Mouse (Mus musculus) forebrain, embryonic 15.5 days (tissue): Measurements from ENCODE around the gene Vps72. TPM values are rescaled to one million over a fixed set of nuclear protein-coding genes. Genes with fewer than 3 reads are reported as not detected.
A peak's percentile ranks its signal among the peaks of the same experiment; 100 is the strongest.
"Not testable (repeated sequence)": the region's sequence is repeated elsewhere in the genome, so short reads cannot be mapped to it uniquely, and the experiment has no call there.

Source experiments
- ATAC-seq: fragments of 200-750 bp; cut with Nextera tagmentation; replicated peaks from 2 replicates; pipeline ENCODE4 v1.8.0; 2017; ENCODE audit warnings: mild to moderate bottlenecking, moderate TSS enrichment, moderate library complexity
- H3K27ac ChIP-seq: fragments of 300-500 bp; sonication (generic); replicated peaks from 2 replicates; pipeline ENCODE4 v1.5.1; 2015; ENCODE audit warnings: mild to moderate bottlenecking, inconsistent platforms
- H3K27me3 ChIP-seq: fragments of 300-500 bp; sonication (generic); 2 replicates; pipeline ENCODE4 v1.6.1; 2015; ENCODE audit warnings: inconsistent platforms
- H3K36me3 ChIP-seq: fragments of 300-500 bp; sonication (generic); 2 replicates; pipeline ENCODE4 v1.6.1; 2015; ENCODE audit warnings: mild to moderate bottlenecking, inconsistent platforms
- H3K4me1 ChIP-seq: fragments of 300-500 bp; sonication (generic); 2 replicates; pipeline ENCODE4 v1.6.1; 2015; ENCODE audit warnings: inconsistent platforms
- H3K4me2 ChIP-seq: fragments of 300-500 bp; sonication (generic); replicated peaks from 2 replicates; pipeline ENCODE4 v1.6.1; 2015; ENCODE audit warnings: mild to moderate bottlenecking, inconsistent platforms
- H3K4me3 ChIP-seq: fragments of 300-500 bp; sonication (generic); 2 replicates; pipeline ENCODE4 v1.5.1; 2015; ENCODE audit warnings: mild to moderate bottlenecking, inconsistent platforms
- H3K9ac ChIP-seq: fragments of 300-500 bp; sonication (generic); replicated peaks from 2 replicates; pipeline ENCODE4 v1.6.1; 2015; ENCODE audit warnings: mild to moderate bottlenecking, inconsistent platforms
- H3K9me3 ChIP-seq: fragments of 300-500 bp; sonication (generic); 2 replicates; pipeline ENCODE4 v1.6.1; 2016; ENCODE audit warnings: inconsistent platforms
- WGBS: fragments of 180-500 bp; shearing (Covaris S2); methylation state at CpG from one replicate; pipeline ENCODE4 v1.1.7; 2015; ENCODE audit warnings: mixed read lengths; 5-methylcytosine and 5-hydroxymethylcytosine counted together
- polyA plus RNA-seq: library from polyadenylated mRNA; unstranded; fragments of >200 nt; fragmentation: Nextera tagmentation; extraction: Ambion mirVana; gene quantifications from 2 replicates; pipeline ENCODE4 v1.2.1, GENCODE M21; 2015

Vps72 gene
- polyA plus RNA-seq, 1 experiment from 2014 or later = 235 TPM

DNA sequence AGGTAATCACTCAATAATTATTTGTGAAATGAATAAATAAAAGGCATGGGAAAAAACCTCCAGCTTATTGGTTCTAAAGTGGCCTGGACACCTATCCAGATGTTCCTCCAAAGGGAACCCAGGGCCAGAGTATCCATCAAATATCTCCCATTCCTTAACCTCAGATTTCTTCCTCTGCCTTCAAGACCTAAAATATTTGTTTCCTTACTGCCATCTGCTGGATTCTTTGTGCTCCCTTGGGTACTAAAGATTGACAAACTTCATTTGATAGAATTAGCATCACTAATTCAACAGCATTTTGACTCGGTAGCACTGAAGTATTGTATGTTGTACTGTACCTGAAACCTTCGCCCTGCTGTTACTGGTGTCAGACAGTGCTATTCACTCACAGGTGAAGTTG lies 2.9 kb upstream of the Vps72 start:
- H3K9me3 ChIP-seq = no peaks in the 10 kb centered on the region
- no peaks in the 10 kb centered on the region for H3K27me3 ChIP-seq
- ATAC-seq = no peak
- WGBS = 73% methylated on average over 2 of the region's 2 CpGs
- no peak overlapping the region for H3K4me3 ChIP-seq
- H3K9ac ChIP-seq = no peak overlapping the region
- peaks cover 27% of the 10 kb centered on the region for H3K4me1 ChIP-seq
- no peaks in the 10 kb centered on the region for H3K36me3 ChIP-seq
- no peak overlapping the region for H3K27ac ChIP-seq
- no peak overlapping the region for H3K4me2 ChIP-seq

DNA sequence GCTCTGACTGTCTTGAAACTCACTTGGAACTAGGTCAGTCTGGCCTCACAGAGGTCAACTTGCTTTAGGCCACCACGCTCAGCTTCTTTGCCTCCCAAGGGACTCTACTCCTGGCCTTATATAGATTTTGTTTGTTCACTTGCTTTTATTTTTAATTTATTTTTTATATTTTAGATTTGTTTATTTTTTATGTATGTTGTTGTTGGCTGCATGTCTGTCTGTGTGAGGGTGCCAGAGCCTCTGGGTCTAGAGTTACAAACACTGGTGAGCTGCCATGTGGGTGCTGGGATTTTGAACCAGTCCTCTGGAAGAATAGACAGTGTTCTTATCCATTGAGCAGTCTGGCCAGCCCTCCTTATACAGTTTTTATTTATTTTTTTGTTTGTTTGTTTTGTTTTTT lies 1.9 kb downstream of the Vps72 start:
- 89% methylated on average over 1 of the region's 1 CpGs for WGBS
- ATAC-seq = no peak
- H3K4me3 ChIP-seq = no peak overlapping the region
- H3K36me3 ChIP-seq = peaks cover 27% of the 10 kb centered on the region
- no peaks in the 10 kb centered on the region for H3K9me3 ChIP-seq
- H3K4me2 ChIP-seq = no peak overlapping the region
- peaks cover 19% of the 10 kb centered on the region for H3K4me1 ChIP-seq
- H3K9ac ChIP-seq = no peak overlapping the region
- H3K27me3 ChIP-seq = no peaks in the 10 kb centered on the region
- H3K27ac ChIP-seq = no peak overlapping the region

DNA sequence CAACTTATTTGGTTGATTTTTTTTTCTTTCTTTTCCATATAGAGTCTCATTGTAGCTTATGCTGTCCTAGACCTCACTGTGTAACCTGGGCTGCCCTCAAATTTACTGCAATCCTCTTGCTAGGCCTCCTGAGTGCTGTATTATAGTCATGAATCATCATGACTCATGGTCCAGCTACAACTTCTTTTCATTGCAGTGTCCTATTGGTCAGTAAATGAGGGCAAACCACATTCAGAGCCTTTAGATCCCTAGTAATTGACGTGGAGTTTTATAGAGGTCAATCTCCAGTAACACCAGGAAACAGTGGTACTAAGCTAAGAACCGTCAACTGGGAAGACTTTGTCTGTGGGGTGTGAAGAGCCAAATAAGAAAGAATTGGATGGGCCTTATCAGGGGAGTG lies 6.9 kb downstream of the Vps72 start:
- Histone ChIP-seq H3K4me2 (no peak overlapping the region), H3K9me3 (no peaks in the 10 kb centered on the region), H3K27ac (no peak overlapping the region), H3K9ac (no peak overlapping the region), H3K27me3 (no peaks in the 10 kb centered on the region), H3K36me3 (peaks cover 74% of the 10 kb centered on the region), H3K4me1 (peaks cover 9% of the 10 kb centered on the region), H3K4me3 (no peak overlapping the region)
- WGBS = 97% methylated on average over 2 of the region's 2 CpGs
- no peak for ATAC-seq

DNA sequence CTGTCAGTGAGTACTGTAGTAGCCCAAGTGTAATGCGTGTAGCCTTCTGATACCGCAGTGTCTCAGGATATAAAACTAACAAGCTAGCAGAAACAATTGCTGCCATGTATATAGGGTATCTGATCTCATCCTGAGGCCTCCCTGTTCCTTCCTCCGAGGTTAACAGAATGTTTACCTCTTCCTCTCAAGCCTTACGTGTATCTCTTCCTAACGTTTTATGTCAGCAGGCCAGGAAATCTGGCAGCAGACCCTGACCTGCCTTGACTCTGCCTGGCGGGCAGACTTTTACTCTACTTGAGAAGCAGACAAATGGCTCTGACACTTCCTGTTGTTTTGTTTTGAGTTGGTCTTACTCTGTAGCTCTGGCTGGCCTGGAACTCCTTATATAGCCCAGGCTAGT lies 10.8 kb downstream of the Vps72 start:
- ATAC-seq = no peak
- H3K9ac ChIP-seq = no peak overlapping the region
- WGBS = 90% methylated on average over 6 of the region's 6 CpGs
- no peaks in the 10 kb centered on the region for H3K27me3 ChIP-seq
- H3K36me3 ChIP-seq = peaks cover 59% of the 10 kb centered on the region
- H3K27ac ChIP-seq = no peak overlapping the region
- no peaks in the 10 kb centered on the region for H3K9me3 ChIP-seq
- H3K4me1 ChIP-seq = peaks cover 11% of the 10 kb centered on the region
- H3K4me2 ChIP-seq = no peak overlapping the region
- H3K4me3 ChIP-seq = no peak overlapping the region

DNA sequence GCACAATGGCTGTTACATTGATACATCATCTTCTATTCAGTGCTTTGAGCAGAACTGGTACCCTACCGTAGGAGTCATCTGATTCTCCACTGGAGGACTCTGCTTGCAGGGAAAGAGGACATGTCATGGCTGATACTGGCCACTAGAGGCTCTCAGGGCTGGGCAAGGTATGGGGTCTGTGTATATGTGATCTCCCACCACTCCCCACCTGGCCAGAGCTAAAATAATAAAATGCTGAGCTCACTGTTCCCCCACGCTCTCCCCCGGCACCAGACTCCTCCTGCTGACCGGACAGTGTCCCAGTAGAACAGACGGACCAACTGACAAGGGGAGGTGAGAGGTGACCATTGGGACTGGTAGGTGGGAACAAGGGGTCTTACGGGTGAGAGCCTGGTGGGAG lies 13.4 kb downstream of the Vps72 start, which contains the start of gene Tmod4:
Tmod4 (plus strand) TSS at position 231 of the 400 bp plus-strand sequence.
- Histone ChIP-seq H3K9me3 (no peaks in the 10 kb centered on the region), H3K4me3 (no peak within 1 kb of the TSS), H3K9ac (no peak within 1 kb of the TSS), H3K27ac (peak within 1 kb of the TSS; percentile 47), H3K27me3 (no peaks in the 10 kb centered on the region), H3K4me2 (no peak within 1 kb of the TSS), H3K36me3 (peaks cover 38% of the 10 kb centered on the region), H3K4me1 (peaks cover 11% of the 10 kb centered on the region)
- WGBS = 63% methylated on average over 6 of the region's 6 CpGs
- 0 out of 2 replicates have a peak, but pooled peaks have one; percentile 39 for ATAC-seq

DNA sequence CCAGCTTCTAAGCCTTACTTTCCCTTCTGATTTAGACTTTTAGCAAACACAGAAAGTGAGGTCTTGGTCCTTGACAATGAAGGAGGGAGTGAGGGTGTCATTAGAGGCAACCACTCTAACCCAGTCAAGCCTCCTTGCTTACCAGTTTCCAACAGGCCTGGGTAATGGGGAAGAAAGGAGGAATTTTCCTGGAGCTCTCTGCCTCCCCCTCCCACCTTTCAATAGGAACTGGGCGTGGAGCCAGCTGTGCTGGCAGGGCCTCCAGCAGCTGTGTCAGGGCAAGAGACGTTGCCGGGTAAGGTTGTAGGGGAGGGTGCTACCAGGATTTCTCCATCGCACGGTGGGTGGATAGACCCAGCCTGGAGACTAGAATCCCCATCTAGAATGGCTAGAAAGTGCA lies 14.2 kb downstream of the Vps72 start:
- no peak overlapping the region for H3K4me3 ChIP-seq
- peaks cover 37% of the 10 kb centered on the region for H3K36me3 ChIP-seq
- peak; percentile 36; the same call in 1 of the 2 replicates for ATAC-seq
- peaks cover 11% of the 10 kb centered on the region for H3K4me1 ChIP-seq
- no peak overlapping the region for H3K9ac ChIP-seq
- WGBS = 12% methylated on average over 5 of the region's 5 CpGs
- no peak overlapping the region for H3K4me2 ChIP-seq
- peak overlapping the region; percentile 47 for H3K27ac ChIP-seq
- H3K27me3 ChIP-seq = no peaks in the 10 kb centered on the region
- H3K9me3 ChIP-seq = no peaks in the 10 kb centered on the region

DNA sequence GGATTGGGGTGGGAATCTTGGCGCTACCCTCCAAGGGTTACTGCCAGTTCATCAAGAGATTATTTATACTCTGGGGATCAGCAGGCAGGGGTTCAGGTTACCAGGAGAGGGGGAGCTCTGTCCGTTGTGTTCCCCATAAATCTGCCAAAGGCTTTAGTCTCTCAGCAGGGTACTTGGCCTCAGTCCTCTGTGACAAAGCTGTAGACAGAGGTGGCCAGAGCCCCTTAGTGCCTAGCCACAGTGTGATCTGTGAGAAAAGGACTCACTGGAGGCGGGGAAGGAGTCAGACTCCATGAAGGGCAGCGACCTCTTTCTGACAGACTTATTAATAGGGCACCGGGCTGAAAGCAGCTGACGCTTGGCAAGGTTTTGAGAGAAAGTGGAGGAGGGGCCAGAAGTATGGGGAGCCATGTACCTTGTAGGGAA lies 18.4 kb downstream of the Vps72 start:
- Histone ChIP-seq H3K4me1 (peaks cover 16% of the 10 kb centered on the region), H3K4me2 (no peak overlapping the region), H3K36me3 (peaks cover 22% of the 10 kb centered on the region), H3K9me3 (no peaks in the 10 kb centered on the region), H3K27ac (no peak overlapping the region), H3K9ac (no peak overlapping the region), H3K4me3 (no peak overlapping the region), H3K27me3 (no peaks in the 10 kb centered on the region)
- no peak for ATAC-seq
- 54% methylated on average over 6 of the region's 6 CpGs for WGBS

DNA sequence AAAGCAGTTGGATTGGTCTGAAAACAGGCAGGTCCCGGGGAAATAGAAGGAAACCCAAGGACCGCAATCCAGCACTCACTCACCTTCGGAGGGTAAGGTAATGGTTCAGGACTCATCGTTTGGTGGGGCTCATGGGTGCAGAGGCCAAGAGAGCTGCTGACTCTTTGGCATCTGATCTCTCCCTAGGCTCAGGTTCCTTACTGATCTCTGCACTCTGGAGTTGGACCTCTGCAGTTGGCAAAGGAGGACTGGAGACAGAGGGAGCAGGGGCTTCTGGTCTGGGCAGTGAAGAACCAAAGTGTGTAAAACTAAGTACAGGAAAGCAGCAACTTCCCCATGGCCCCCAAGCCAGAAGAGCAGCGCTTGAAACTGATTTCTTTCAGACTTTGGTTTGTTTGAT lies 19.3 kb downstream of the Vps72 start:
- no peak for ATAC-seq
- H3K9ac ChIP-seq = no peak overlapping the region
- H3K4me2 ChIP-seq = no peak overlapping the region
- H3K27me3 ChIP-seq = no peaks in the 10 kb centered on the region
- peaks cover 13% of the 10 kb centered on the region for H3K4me1 ChIP-seq
- 95% methylated on average over 5 of the region's 5 CpGs for WGBS
- no peak overlapping the region for H3K27ac ChIP-seq
- peaks cover 22% of the 10 kb centered on the region for H3K36me3 ChIP-seq
- H3K4me3 ChIP-seq = no peak overlapping the region
- no peaks in the 10 kb centered on the region for H3K9me3 ChIP-seq

DNA sequence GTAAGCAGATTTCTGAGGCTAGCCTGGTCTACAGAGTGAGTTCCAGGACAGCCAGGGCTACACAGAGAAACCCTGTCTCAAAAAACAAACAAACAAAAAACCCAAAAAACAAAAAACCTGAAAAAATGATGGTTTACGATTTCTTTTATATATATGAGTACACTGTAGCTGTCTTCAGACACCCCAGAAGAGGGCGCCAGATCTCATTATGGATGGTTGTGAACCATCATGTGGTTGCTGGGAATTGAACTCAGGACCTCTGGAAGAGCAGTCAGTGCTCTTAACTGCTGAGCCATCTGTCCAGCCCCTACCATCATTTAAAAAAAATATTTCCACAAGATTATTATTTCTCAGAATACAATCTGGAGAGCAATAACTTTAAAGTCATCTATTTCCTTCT lies 21.6 kb downstream of the Vps72 start:
- H3K27me3 ChIP-seq, H3K4me2 ChIP-seq, H3K4me3 ChIP-seq, H3K9ac ChIP-seq, ATAC-seq, H3K27ac ChIP-seq, H3K9me3 ChIP-seq: not testable (repeated sequence)
- H3K36me3 ChIP-seq = peaks cover 22% of the 10 kb centered on the region
- WGBS = 91% methylated on average over 2 of the region's 2 CpGs
- peaks cover 21% of the 10 kb centered on the region for H3K4me1 ChIP-seq

DNA sequence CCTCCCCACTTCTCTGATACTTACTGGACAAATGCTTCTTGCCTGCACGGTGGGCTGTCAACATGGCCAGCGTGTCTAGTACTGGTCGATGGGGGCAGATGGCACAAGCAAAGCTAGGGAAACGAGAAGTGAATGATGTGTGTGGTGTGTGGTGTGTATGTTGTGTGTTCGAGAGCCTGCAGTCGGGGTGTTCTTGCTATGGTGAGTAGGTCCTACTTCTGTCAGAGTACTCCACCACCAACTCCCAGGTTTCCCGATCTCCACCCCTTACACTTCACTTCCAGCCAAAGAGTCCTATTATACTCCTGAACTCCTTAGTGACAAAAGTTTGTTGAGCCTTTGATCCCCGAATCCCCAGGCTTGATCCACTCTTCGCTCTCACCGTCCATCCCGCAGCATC lies 22.4 kb downstream of the Vps72 start:
- Histone ChIP-seq H3K9ac (peak overlapping the region; percentile 76), H3K4me1 (peaks cover 21% of the 10 kb centered on the region), H3K36me3 (peaks cover 22% of the 10 kb centered on the region), H3K4me3 (peak overlapping the region; percentile 68), H3K27me3 (no peaks in the 10 kb centered on the region), H3K9me3 (no peaks in the 10 kb centered on the region), H3K27ac (peak overlapping the region; percentile 79), H3K4me2 (peak overlapping the region; percentile 90)
- 56% methylated on average over 11 of the region's 11 CpGs for WGBS
- ATAC-seq = peak; percentile 13; the same call in 1 of the 2 replicates

DNA sequence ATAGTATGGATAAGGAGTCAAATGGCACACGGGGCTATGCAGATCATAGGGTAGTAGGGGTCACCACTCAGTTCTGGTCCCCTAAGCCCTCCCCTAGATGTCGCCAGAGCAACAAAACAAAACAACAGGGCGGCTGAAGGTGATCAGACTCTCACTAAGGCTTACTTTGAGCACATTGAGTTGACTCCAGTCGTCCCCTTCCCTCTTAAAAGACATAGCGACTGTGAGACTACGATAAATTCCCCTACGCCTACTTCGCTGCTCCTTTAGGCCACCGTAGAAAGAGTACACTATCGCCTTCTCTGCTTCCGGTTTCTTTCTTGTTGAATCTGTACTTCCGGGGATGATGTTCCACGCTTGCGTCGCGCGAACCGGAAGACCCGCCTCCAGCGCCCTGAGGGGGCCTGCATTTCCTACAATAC lies 22.9 kb downstream of the Vps72 start, which contains the start of the genes Scnm1 and Lysmd1:
Scnm1 (minus strand) TSS at position 332 of the 422 bp plus-strand sequence.
Lysmd1 (plus strand) TSS at position 409 of the 422 bp plus-strand sequence.
- peaks cover 22% of the 10 kb centered on the region for H3K36me3 ChIP-seq
- H3K4me1 ChIP-seq = peaks cover 21% of the 10 kb centered on the region
- peak within 1 kb of the TSS; percentile 79 for H3K27ac ChIP-seq
- peak within 1 kb of the TSS; percentile 68 for H3K4me3 ChIP-seq
- peak; percentile 96 for ATAC-seq
- under 1% methylated on average over 20 of the region's 20 CpGs for WGBS
- H3K4me2 ChIP-seq = peak within 1 kb of the TSS; percentile 90
- H3K9ac ChIP-seq = peak within 1 kb of the TSS; percentile 76
- no peaks in the 10 kb centered on the region for H3K9me3 ChIP-seq
- no peaks in the 10 kb centered on the region for H3K27me3 ChIP-seq

DNA sequence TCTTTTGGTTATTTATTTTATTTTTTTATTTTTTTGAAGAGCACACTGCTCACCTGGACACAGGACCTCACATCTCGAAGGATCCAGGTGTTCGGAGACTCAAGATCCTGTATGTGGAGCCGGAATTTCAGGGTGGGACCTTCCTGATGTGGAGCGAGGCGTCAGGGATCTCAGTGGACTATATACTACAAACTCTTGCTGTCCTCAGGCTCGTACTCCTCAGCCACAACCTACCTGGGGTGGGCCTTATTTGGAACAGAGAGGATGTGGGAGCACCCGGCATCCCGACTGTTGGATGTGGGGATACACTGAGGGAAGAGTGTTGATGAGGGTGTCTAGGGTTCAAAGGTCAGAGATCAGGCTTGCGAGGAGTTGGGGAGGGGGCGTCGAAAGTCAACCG lies 23.3 kb downstream of the Vps72 start:
- H3K4me1 ChIP-seq = peaks cover 21% of the 10 kb centered on the region
- not testable (repeated sequence) for H3K27ac ChIP-seq, H3K9me3 ChIP-seq, H3K9ac ChIP-seq, H3K27me3 ChIP-seq, H3K4me2 ChIP-seq
- peak; percentile 70 for ATAC-seq
- no CpG with 5 or more reads among the region's 12 CpGs for WGBS
- H3K36me3 ChIP-seq = peaks cover 20% of the 10 kb centered on the region
- peak overlapping the region; percentile 68 for H3K4me3 ChIP-seq

DNA sequence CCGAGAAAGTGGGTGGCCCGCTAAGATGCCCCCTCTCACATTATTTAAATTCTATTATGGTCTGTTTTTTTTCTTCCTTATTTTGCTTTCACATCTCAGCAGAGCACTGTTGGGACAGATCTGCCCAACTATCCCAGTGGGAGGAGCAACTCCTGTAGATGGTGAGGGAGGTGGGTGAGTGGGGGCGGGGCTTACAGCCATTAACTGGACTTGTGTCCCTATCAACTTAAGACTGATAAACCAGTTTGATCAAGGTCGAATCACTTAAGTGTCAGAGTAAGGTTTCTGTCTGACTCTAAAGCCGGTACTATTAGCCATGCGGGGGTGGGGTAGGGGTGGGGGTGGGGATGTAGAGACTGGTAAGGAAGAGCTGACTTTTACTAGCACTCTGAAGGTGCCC lies 24.2 kb downstream of the Vps72 start:
- Histone ChIP-seq H3K4me1 (peaks cover 21% of the 10 kb centered on the region), H3K27ac (no peak overlapping the region), H3K9ac (0 out of 2 replicates have a peak overlapping the region, but pooled peaks have one; percentile 6), H3K4me2 (peak overlapping the region; percentile 45), H3K27me3 (no peaks in the 10 kb centered on the region), H3K9me3 (no peaks in the 10 kb centered on the region), H3K36me3 (peaks cover 17% of the 10 kb centered on the region), H3K4me3 (peak overlapping the region; percentile 30)
- ATAC-seq = no peak
- WGBS = 39% methylated on average over 6 of the region's 6 CpGs
